Mouse (Mus musculus) CD4-positive, CD25-positive, alpha-beta regulatory T cell, adult 2 months (primary cell): ENCODE measurements around the gene Cpa4.

Source experiments
- DNase-seq: peaks from one replicate; pipeline ENCODE4 v3.0.0-alpha.2; 2012; ENCODE audit warnings: low read depth, low spot score

Cpa4 gene

GRCm38 (mm10) chr6:30568069-30568468, at the start of gene Cpa4:
TSS of gene Cpa4 (plus strand) at chr6:30568369.
- DNase-seq = no peak

- DNase-seq = no peak
Observed at GRCm38 (mm10) chr6:30520400-30520799, 47.8 kb upstream of the Cpa4 start.

- no peak for DNase-seq
Observed at GRCm38 (mm10) chr6:30525456-30526332, 42.5 kb upstream of the Cpa4 start.

- DNase-seq = no peak
Observed at GRCm38 (mm10) chr6:30526586-30527515, 41.3 kb upstream of the Cpa4 start.

GRCm38 (mm10) chr6:30528800-30529199, 39.4 kb upstream of the Cpa4 start:
- no peak for DNase-seq

- DNase-seq = peak; percentile 62
Observed at GRCm38 (mm10) chr6:30535340-30535739, 32.8 kb upstream of the Cpa4 start.

- DNase-seq = no peak
Observed at GRCm38 (mm10) chr6:30538240-30538639, 29.9 kb upstream of the Cpa4 start.

- DNase-seq = no peak
Observed at GRCm38 (mm10) chr6:30538800-30539199, 29.4 kb upstream of the Cpa4 start.

GRCm38 (mm10) chr6:30541009-30541799, 27.0 kb upstream of the Cpa4 start, which contains the start of gene Cpa2:
TSS of gene Cpa2 (plus strand) at chr6:30541582.
- no peak for DNase-seq

GRCm38 (mm10) chr6:30542277-30542676, 25.9 kb upstream of the Cpa4 start:
- DNase-seq = no peak

GRCm38 (mm10) chr6:30543077-30543476, 25.1 kb upstream of the Cpa4 start:
- no peak for DNase-seq

GRCm38 (mm10) chr6:30543851-30544250, 24.3 kb upstream of the Cpa4 start:
- no peak for DNase-seq

- no peak for DNase-seq
Observed at GRCm38 (mm10) chr6:30545689-30546088, 22.5 kb upstream of the Cpa4 start.

- peak; percentile 62 for DNase-seq
Observed at GRCm38 (mm10) chr6:30546571-30547273, 21.4 kb upstream of the Cpa4 start.

- DNase-seq = peak; percentile 12
Observed at GRCm38 (mm10) chr6:30547274-30547645, 20.9 kb upstream of the Cpa4 start.

GRCm38 (mm10) chr6:30547656-30548306, 20.4 kb upstream of the Cpa4 start:
- no peak for DNase-seq

- no peak for DNase-seq
Observed at GRCm38 (mm10) chr6:30549231-30549761, 18.9 kb upstream of the Cpa4 start.

GRCm38 (mm10) chr6:30550496-30551192, 17.5 kb upstream of the Cpa4 start:
- DNase-seq = no peak

- DNase-seq = no peak
Observed at GRCm38 (mm10) chr6:30551193-30551515, 17.0 kb upstream of the Cpa4 start.
